Mouse (Mus musculus) B cell, adult (primary cell): ENCODE results near the gene Pet100. TPM values are rescaled to one million over a fixed set of nuclear protein-coding genes. Genes with fewer than 3 reads are reported as not detected.

ENCODE experiments used
- total RNA-seq: library from RNA; stranded (reverse); gene quantifications from 4 replicates; pipeline ENCODE4 v1.2.4, GENCODE M21; 2023; ENCODE audit not compliant: inconsistent age

Pet100 gene
- 67.8 to 74.9 TPM (median 70.5 TPM) in 4 replicates for total RNA-seq

DNA sequence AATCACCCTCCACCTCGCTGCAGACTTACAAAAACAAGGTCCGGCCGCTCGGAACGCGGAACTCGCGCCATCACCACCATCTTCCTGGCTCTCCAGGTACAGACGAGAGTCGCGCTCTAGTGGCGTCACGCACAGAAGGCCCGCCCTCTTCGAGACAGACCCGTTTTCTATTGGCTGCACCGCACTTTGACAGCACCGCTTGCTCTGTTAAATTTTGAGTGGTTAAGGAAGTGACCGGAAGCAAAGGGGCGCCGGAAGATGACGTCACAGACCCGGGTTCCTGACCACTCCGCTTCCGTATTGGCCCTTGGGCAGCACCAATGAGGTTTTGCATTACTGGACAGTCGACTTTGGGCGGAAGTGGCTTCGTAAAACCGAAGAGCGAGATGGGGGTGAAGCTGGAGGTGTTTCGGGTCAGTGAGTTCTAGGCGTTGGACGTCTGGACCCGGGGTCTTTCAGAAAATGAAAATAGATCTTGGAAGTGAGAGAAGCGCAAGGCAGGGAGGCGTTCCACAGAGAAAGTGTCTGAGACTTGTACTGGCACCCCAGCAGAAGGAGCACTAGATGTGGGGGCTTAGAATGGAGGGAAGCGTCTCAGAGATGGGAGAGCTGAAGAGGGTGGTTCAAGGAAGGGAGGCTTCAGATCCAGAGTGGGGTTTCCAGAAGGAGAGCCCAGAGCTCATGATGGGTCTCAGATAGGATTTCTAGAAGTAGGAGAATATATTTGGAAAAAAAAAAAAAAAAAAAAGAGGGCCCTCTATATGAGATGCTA lies at the start of gene Pet100, which contains the start of gene Xab2:
Gene Pet100 (plus strand): TSS at position 350 of the 772 bp plus-strand sequence.
Gene Xab2 (minus strand): TSS at position 118 of the 772 bp plus-strand sequence.

DNA sequence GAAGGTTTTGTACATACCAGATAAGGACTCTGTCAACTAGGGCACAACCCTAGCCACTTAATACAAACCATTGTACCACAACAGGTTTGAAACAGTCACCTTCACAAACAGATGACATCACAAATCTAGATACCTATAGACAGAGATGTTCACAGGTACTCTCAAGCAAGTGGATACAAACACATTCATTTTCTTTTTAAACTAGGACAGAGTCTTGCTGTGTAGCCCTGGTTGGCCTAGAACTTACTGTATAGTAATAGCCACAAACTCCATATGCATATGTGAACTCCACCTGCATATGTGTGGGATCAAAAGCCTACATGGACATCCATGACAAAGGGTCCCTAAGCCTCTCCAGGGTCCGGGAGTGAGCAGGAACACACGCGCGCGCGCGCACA lies 34.4 kb upstream of the Pet100 start, which contains the start of gene Camsap3:
Gene Camsap3 (plus strand): TSS at position 301 of the 398 bp plus-strand sequence.

DNA sequence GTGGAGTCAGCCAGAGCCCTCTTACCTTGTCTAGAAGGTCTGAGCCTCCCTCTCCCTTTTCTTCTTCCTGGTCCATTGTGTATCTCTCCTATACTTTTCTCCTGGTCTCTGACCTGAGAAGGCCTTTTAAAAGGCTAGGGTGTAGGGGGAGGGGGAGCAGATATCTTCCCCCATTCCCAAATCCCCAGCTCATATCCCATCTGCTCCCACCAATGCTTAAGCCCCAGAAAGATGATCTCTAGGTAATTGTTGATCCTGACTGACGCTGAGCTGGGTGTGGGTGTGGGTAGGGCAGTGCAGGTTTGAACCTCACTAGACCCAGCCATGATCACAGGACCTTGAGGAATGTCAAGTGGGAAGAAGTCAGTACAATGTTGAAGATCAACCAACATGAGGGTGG lies 4.1 kb downstream of the Pet100 start, which contains the start of gene Pcp2:
Gene Pcp2 (minus strand): TSS at position 101 of the 400 bp plus-strand sequence.

DNA sequence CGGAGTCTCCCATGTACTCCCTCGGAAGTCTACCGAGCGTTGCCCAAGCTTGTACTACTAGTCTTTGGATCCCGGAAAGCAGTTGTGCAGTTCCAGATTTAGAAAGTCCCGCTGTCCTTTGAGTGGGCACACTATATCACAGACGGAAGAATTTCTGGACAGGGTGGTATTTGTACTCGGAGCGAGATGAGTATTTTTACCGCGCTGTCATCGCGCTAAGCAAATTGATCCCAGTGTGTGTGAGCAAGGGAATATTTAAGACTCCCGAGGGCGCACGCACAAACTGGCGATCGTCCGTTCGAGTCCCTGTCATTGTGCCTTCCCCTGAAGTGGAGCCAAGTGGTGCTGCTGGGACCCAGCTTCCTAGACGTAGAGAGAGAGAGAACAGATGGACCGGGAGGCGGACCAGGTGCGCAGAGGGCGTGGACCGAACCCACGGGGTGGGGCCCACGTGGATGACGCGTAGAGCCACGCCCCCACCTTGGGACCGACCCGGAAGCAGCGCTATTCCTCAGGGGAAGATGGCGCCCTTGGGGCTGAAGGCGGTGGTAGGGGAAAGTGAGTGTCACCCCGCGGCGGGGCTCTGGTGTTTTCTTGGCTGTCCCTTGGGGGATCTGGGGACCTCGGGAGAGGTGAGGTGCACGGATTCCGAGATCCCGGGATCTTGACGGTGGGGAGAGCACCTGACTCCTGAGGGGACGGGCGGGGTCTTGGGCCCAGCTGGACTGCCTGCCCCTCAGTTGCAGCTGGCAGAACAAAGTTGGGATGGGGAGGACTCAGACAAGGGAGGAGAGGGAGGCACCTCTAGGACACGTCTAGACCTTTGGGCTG lies 9.5 kb downstream of the Pet100 start, which contains the start of gene Stxbp2:
Gene Stxbp2 (plus strand): TSS at position 309 of the 831 bp plus-strand sequence.

GRCm38 (mm10) chr8:3655526-3655925 lies 34.2 kb downstream of the Pet100 start, which contains the start of gene Retn:
Retn (plus strand) TSS chr8:3655770.

GRCm38 (mm10) chr8:3665507-3665906 lies 44.2 kb downstream of the Pet100 start, which contains the start of gene Mcemp1:
Mcemp1 (plus strand) TSS chr8:3665754.

GRCm38 (mm10) chr8:3671980-3672491 lies 50.7 kb downstream of the Pet100 start, which contains the start of gene Fcor:
Fcor (minus strand) TSS chr8:3672362.

Other genes with a start within 250 kb of the Pet100 start
- 226 to 260 TPM (median 253 TPM) in 4 replicates for gene Arhgef18, start 228.5 kb upstream of the Pet100 start, total RNA-seq
- 0.80 to 1.7 TPM (median 1.4 TPM) in 4 replicates for gene Pex11g, start 153.9 kb upstream of the Pet100 start, total RNA-seq
- 4.9 to 9.2 TPM (median 7.3 TPM) in 4 replicates for gene Tex45, start 150.7 kb upstream of the Pet100 start, total RNA-seq
- 8.0 to 11.4 TPM (median 9.8 TPM) in 4 replicates for gene Zfp358, start 128.4 kb upstream of the Pet100 start, total RNA-seq
- 89.1 to 114 TPM (median 104 TPM) in 4 replicates for gene Mcoln1, start 121.1 kb upstream of the Pet100 start, total RNA-seq
- gene Pnpla6, start 106.2 kb upstream of the Pet100 start, total RNA-seq, result 60.2 to 80.5 TPM (median 68.7 TPM) in 4 replicates
- not detected in 4 replicates for gene C330021F23Rik, start 53.6 kb upstream of the Pet100 start, total RNA-seq
- 0.12 to 0.27 TPM (median 0.18 TPM) in 4 replicates for gene Camsap3, start 34.3 kb upstream of the Pet100 start, total RNA-seq
- gene Xab2, start 232 bp upstream of the Pet100 start, total RNA-seq, result 91.5 to 105 TPM (median 97.7 TPM) in 4 replicates
- gene Pcp2, start 4.0 kb downstream of the Pet100 start, total RNA-seq, result not detected in 4 replicates
- 248 to 283 TPM (median 258 TPM) in 4 replicates for gene Stxbp2, start 9.4 kb downstream of the Pet100 start, total RNA-seq
- not detected in 4 replicates for gene Retn, start 34.2 kb downstream of the Pet100 start, total RNA-seq
- not detected in 4 replicates for gene Mcemp1, start 44.2 kb downstream of the Pet100 start, total RNA-seq
- 1.6 TPM in 1 of 4 replicates, not detected in the others for gene Fcor, start 50.8 kb downstream of the Pet100 start, total RNA-seq
- 19.9 to 22.8 TPM (median 21.2 TPM) in 4 replicates for gene Trappc5, start 54.8 kb downstream of the Pet100 start, total RNA-seq
- gene Fcer2a, start 72.6 kb downstream of the Pet100 start, total RNA-seq, result 517 to 653 TPM (median 596 TPM) in 4 replicates
- 0.35 TPM in 1 of 4 replicates, not detected in the others for gene Clec4g, start 99.1 kb downstream of the Pet100 start, total RNA-seq
- 0.35 to 1.5 TPM (median 0.90 TPM) in 4 replicates for gene Cd209a, start 127.4 kb downstream of the Pet100 start, total RNA-seq
- not detected in 4 replicates for gene Cd209e, start 232.8 kb downstream of the Pet100 start, total RNA-seq